Mouse (Mus musculus) urinary bladder, adult 2 months (tissue): ENCODE results near the gene Mrgprh. TPM values are rescaled to one million over a fixed set of nuclear protein-coding genes. Genes with fewer than 3 reads are reported as not detected.

Source experiments
- DNase-seq: peaks from one replicate; pipeline ENCODE4 v3.0.0; 2022; ENCODE audit warnings: low spot score
- polyA plus RNA-seq: library from polyadenylated mRNA; depleted of rRNA; stranded (reverse); fragments of >200 nt; gene quantifications from 2 replicates; pipeline ENCODE4 v1.2.3, GENCODE M21; 2012; rRNA removed

Gene Mrgprh
- polyA plus RNA-seq, 1 experiment = 0.30 TPM

DNA sequence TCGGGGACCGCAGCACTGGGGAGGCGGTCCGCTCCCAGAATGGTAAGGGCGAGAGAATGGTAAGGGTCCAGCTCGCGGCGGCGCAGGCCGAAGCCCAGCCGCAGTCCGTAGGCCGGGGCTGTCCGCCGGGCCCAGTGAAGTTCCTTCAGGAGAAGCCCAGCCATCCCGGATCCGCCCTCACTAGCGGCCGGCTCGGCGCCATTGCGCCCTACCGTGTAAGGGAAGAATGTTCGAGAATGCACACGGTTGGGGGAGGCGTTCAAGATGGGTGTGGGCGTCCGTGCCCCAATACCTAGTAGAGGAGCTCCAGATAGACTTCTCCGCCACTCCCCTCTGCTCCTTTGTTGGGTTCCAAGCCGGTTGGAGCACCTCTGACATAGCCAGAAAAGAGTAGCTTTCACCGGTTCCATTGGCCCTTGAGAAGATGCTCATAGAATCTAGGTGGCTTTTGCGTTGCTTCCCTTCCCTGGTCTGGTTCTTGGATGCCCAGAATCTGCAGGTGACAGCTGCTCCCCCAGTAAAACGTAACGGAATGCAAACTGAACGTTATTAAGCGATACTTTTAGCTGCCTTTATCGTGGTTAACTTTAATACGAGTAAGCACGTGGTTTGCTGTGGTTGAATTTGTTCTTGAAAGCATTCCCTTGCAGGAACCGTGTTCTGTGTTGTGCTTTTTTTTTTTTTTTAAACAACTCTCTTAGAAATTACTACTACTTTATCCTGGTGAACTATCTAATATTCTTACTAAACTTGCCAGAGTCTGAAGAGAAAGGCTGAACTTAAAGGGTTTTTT, 41.0 kb downstream of the Mrgprh start:
- DNase-seq = no peak

DNA sequence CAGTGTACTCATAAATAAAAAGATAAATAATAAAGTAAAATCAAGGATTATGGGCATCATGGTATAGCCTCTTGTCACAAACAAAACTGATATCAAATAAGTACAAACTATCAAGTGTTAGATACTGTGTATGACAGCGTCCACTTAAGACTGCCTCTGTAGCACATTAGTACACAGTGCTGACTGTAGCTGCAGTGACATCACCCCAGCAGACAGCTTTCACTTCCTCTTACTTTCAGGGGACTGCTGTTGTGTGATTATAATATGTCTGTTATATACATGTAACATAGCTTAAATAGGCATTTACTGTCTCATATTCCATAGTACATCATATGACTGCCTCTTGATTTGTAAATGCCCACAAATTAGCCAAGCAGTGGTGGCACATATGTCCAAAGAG, 45.2 kb downstream of the Mrgprh start:
- DNase-seq = no peak

DNA sequence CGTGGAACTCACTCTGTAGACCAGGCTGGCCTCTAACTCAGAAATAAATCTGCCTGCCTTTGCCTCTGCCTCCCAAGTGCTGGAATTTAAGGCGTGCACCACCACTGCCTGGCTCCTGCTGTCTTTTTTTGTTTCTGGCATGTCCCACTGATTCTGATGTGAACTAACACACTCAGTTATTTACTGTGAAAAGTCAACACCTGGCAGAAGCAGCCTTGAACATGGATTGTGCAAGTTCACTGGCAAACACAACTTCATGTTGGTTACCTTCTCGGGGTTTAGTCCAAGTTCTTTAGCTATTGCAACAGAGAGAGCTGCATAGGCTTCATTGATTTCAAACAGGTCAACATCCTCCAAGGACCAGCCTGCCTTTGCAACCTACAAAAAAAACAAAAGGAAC, 49.2 kb downstream of the Mrgprh start:
- no peak for DNase-seq

DNA sequence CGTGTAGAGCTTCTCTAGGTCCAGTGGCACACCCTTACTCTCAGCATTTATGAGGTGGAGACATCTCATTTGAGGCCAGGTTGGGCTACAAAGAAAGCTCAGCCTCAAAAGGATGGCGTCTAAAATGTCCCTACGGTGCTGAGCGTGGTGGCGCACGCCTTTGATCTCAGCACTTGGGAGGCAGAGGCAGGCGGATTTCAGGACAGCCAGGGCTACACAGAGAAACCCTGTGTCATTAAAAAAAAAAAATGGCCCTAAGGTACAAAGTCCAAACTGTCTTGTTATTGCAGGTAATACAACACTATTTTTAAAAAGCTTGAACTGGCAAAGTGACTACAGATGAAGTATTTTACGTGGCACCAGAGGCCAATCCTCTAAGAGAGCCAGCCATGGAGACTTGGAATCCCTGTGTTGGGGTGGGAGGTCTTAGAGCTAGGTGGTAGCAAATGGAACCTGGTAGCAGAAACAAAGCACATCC, 49.9 kb downstream of the Mrgprh start:
- no peak for DNase-seq

Other genes starting within 250 kb of the Mrgprh start
- 3.5 and 4.5 TPM in 2 replicates for gene Slc22a1, start 200.2 kb upstream of the Mrgprh start, polyA plus RNA-seq
- gene Igf2r, start 106.4 kb upstream of the Mrgprh start, polyA plus RNA-seq = 35.4 and 51.7 TPM in 2 replicates
- gene Mas1, start 7.9 kb upstream of the Mrgprh start, polyA plus RNA-seq = 0.33 and 0.38 TPM in 2 replicates
- gene Pnldc1, start 34.2 kb downstream of the Mrgprh start, polyA plus RNA-seq = 0.60 and 1.3 TPM in 2 replicates
- gene Tcp1, start 39.7 kb downstream of the Mrgprh start, polyA plus RNA-seq = 152 and 176 TPM in 2 replicates
- gene Mrpl18, start 40.3 kb downstream of the Mrgprh start, polyA plus RNA-seq = 57.0 and 59.1 TPM in 2 replicates
- 0.37 and 0.41 TPM in 2 replicates for gene Acat3, start 64.6 kb downstream of the Mrgprh start, polyA plus RNA-seq
- gene Acat2, start 84.7 kb downstream of the Mrgprh start, polyA plus RNA-seq = 19.6 and 24.7 TPM in 2 replicates
- 48.5 and 53.5 TPM in 2 replicates for gene Wtap, start 118.1 kb downstream of the Mrgprh start, polyA plus RNA-seq
- 172 and 204 TPM in 2 replicates for gene Sod2, start 130.8 kb downstream of the Mrgprh start, polyA plus RNA-seq
- gene Gpr31b, start 176.3 kb downstream of the Mrgprh start, polyA plus RNA-seq = not detected in 2 replicates
- 0.56 and 0.65 TPM in 2 replicates for gene Tcp10b, start 185.1 kb downstream of the Mrgprh start, polyA plus RNA-seq